Mouse (Mus musculus) neutrophil, adult 59 days (primary cell): ENCODE data around the gene Gnai2. TPM values are rescaled to one million over a fixed set of nuclear protein-coding genes. Genes with fewer than 3 reads are reported as not detected.

Experiments used
- total RNA-seq, 2 experiments: library from RNA; stranded (reverse); gene quantifications; 1 replicate in 1 of 2; 2 replicates in 1 of 2; pipeline ENCODE4 v1.2.4; 2023

The Gnai2 gene
- 1,000 to 10,000 TPM; 1,195 to 1,197 TPM for total RNA-seq

GRCm38 (mm10) chr9:107635279-107636028 is at the start of gene Gnai2:
Gnai2 (minus strand) TSS chr9:107635367.

DNA sequence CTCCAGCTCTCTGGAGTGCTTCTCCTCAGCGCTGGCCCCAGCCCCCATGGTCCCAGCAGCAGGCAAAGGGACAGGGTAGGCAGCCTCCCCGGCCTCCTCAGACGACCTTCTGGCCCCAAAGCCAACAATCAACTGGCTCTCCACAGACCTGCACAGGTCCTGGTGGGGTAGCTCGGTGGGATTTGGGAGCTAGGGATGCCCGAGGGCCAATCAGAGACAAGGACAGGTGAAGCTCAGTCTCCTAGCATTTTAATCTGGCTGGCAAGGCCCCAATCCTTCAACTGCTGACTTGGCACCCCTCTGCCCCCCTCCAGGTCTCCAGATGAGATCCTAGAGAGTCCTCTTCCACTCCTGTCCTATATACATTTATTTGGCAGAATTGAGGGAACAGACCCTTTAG is 44.3 kb upstream of the Gnai2 start, which contains the start of gene Gnat1:
Gene Gnat1 (minus strand): TSS at position 212 of the 400 bp plus-strand sequence.

GRCm38 (mm10) chr9:107669480-107669945 is 34.3 kb upstream of the Gnai2 start, which contains the start of gene Slc38a3:
Slc38a3 (minus strand) TSS chr9:107669530.

DNA sequence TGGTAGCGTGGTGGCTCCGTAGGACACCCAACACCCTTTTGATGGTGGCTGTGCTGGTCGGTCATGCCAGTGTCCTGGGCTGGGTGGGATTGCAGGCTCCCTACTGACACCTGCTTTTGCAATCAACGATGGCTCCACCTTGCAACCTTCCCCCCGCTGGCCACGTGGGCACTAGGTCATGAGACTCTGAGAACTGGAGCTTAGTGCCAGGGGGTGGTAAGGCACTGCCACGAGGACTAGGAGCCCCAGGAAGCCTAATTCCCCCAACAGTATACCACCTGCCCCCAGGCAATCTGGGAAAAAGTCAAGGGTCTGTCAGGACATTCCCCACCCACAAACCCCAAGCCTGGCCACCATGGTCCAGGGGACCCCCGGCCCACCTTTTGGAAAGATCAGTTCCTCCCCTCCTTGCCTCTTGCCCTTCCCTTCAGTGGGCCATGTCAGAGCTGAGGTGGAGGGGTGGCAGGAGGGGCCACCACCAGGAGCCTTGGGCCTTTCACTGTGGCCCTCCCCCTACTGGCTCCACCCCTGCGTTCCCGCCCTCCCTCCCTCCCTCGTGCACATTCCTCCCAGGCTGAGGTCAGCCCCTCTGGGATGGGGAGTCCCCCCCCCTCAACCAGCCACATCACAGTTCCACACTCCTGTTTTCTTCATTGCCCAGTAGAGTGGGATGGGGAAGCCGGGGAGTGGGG is 26.3 kb downstream of the Gnai2 start, which contains the start of gene Sema3b:
Gene Sema3b (minus strand): TSS at position 489 of the 692 bp plus-strand sequence.

DNA sequence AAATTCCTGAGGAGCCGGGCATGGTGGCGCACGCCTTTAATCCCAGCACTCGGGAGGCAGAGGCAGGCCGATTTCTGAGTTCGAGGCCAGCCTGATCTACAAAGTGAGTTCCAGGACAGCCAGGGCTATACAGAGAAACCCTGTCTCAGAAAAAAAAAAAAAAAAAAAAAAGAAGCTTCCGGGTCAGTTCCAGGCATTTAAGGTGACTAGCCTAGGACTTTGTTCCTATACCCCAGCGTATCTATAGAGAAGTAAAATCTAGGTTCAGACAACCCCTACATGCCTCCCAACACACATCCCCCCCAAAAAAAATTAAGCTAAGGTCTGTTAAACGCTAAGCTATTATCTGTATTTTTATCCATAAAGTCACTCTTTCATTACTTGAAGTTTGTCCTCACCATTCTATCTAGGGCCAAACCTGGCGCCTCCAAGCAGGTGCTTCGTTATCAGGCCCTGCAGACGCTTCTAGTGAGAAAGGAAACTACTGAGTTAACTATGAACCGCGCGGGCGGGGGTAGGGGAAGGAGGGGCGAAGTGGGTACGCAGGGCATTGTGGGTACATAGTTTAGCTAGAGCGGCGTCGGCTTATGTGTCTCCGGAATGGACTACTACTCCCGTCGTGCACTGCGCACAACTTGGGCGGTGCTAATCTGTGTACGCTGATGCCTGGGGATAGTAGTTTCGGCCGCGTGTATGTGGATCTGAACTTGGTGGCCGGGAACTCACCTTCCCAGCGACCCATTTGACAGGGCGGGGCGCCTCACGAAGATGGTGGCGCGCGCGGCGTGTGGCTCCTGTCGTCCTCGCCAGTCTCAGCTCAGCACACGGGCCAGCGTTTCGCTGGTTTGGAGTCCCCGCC is 48.0 kb downstream of the Gnai2 start, which contains the start of gene Ifrd2:
Gene Ifrd2 (plus strand): TSS at position 669 of the 859 bp plus-strand sequence.

GRCm38 (mm10) chr9:107580501-107581317 is 54.5 kb downstream of the Gnai2 start, which contains the start of gene Hyal3:
Hyal3 (plus strand) TSS chr9:107580818.

DNA sequence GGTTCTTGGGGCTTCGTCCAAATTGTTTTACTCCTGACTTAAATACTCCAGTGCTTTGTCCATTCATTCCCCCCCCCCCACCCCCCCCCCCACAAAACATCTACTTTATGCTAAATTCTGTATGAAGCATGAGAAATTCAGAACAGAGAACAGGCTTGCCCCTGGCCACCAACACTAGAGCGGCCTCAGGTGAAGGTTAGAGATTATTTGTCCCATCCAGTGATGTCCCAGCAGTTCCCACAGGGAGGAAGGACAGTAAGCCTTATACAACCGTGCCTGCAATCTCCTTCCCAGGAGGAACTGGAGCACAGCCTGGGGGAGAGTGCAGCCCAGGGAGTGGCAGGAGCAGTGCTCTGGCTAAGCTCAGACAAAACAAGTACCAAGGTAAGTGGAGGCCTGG is 56.6 kb downstream of the Gnai2 start, which contains the start of gene Naa80:
Gene Naa80 (plus strand): TSS at position 301 of the 400 bp plus-strand sequence.

GRCm38 (mm10) chr9:107576357-107577107 is 58.6 kb downstream of the Gnai2 start, which contains the start of gene Hyal1:
Hyal1 (plus strand) TSS chr9:107576927.

GRCm38 (mm10) chr9:107567702-107568319 is 67.4 kb downstream of the Gnai2 start, which contains the start of gene Hyal2:
Hyal2 (plus strand) TSS chr9:107567945.

Other genes with a start within 250 kb of the Gnai2 start
- under 1 TPM; 0.09 to 0.62 TPM for gene Cacna2d2, start 235.8 kb downstream of the Gnai2 start, total RNA-seq
- gene Tmem115, start 101.4 kb downstream of the Gnai2 start, total RNA-seq: 10 to 100 TPM; 16.3 to 17.6 TPM
- 1 to 10 TPM; 6.7 to 7.6 TPM for gene Cyb561d2, start 93.2 kb downstream of the Gnai2 start, total RNA-seq
- gene Nprl2, start 93.1 kb downstream of the Gnai2 start, total RNA-seq: 1 to 10 TPM; 8.4 to 9.3 TPM
- under 1 TPM in 1 of 2 experiments, not detected in 1; 0.20 TPM for gene Zmynd10, start 88.1 kb downstream of the Gnai2 start, total RNA-seq
- 10 to 100 TPM; 47.3 to 60.9 TPM for gene Rassf1, start 83.8 kb downstream of the Gnai2 start, total RNA-seq
- 1 to 10 TPM; 6.4 to 6.9 TPM for gene Tusc2, start 72.1 kb downstream of the Gnai2 start, total RNA-seq
- gene Hyal2, start 67.4 kb downstream of the Gnai2 start, total RNA-seq: 1 to 10 TPM; 2.8 to 4.5 TPM
- 1 to 10 TPM in 1 of 2 experiments, under 1 TPM in 1; 0.49 to 1.3 TPM for gene Hyal1, start 58.4 kb downstream of the Gnai2 start, total RNA-seq
- gene Naa80, start 56.5 kb downstream of the Gnai2 start, total RNA-seq: 1 to 10 TPM; 9.0 to 9.1 TPM
- under 1 TPM; 0.76 to 0.88 TPM for gene Hyal3, start 54.5 kb downstream of the Gnai2 start, total RNA-seq
- gene Ifrd2, start 47.7 kb downstream of the Gnai2 start, total RNA-seq: 10 to 100 TPM; 16.5 to 30.6 TPM
- gene Sema3b, start 26.1 kb downstream of the Gnai2 start, total RNA-seq: 1 to 10 TPM in 1 of 2 experiments, under 1 TPM in 1; 0.86 to 1.1 TPM
- not detected for gene Slc38a3, start 34.2 kb upstream of the Gnai2 start, total RNA-seq
- gene Gnat1, start 44.3 kb upstream of the Gnai2 start, total RNA-seq: not detected
- gene Sema3f, start 75.1 kb upstream of the Gnai2 start, total RNA-seq: under 1 TPM in 1 of 2 experiments, not detected in 1; 0.53 TPM
- gene Rbm5, start 135.6 kb upstream of the Gnai2 start, total RNA-seq: 100 to 1,000 TPM; 165 to 173 TPM
- gene Rbm6, start 237.9 kb upstream of the Gnai2 start, total RNA-seq: 10 to 100 TPM; 57.7 to 60.7 TPM